Comparison of ENCODE assay signal across 15 mouse cellular contexts in genomic region chr10:70142623-70143022, GRCm38 (mm10).
"Had no signal": no experiment of that assay in that cellular context is flagged by ENCODE, and none has a peak within 500 bp of the region (broad histone marks: within the 10 kb centered on the region; RNA-seq: fewer than 3 reads in every experiment).

No protein-coding gene starts in this region.

- H3K4me3 ChIP-seq: limb, embryonic 15.5 days; liver, embryonic 12.5 days; midbrain, embryonic 10.5 days; myocyte; neural tube, embryonic 15.5 days had no signal

- H3K27me3 ChIP-seq: limb, embryonic 15.5 days; liver, embryonic 12.5 days; neural tube, embryonic 15.5 days had no signal

- DNase-seq: kidney, adult 11 months; kidney, adult 9 months; kidney, postnatal 36 days; lung, embryonic 14.5 days; lung, postnatal 10 days; lung, postnatal 4 days; midbrain, embryonic 14.5 days; thymus, postnatal 4 days had no signal

- H3K9ac ChIP-seq: limb, embryonic 15.5 days; liver, embryonic 12.5 days; lung, embryonic 14.5 days; neural tube, embryonic 15.5 days had no signal

- H3K4me2 ChIP-seq: limb, embryonic 15.5 days; liver, embryonic 12.5 days; lung, embryonic 14.5 days; neural tube, embryonic 15.5 days had no signal

- ATAC-seq: hindbrain, postnatal 0 days; liver, embryonic 12.5 days had no signal

- H3K9me3 ChIP-seq: limb, embryonic 15.5 days; neural tube, embryonic 15.5 days had no signal

- H3K27ac ChIP-seq: hindbrain, postnatal 0 days; kidney, postnatal 0 days; limb, embryonic 15.5 days; liver, embryonic 12.5 days; midbrain, embryonic 10.5 days; neural tube, embryonic 15.5 days had no signal
